Mouse (Mus musculus): ENCODE measurements at regions not wholly inside any gene's neighbourhood (a gene's known extent, or its start where the extent isn't known, plus 50 kb on each side); places are given as distances from the start of the nearest gene placed in this dataset.

DNA sequence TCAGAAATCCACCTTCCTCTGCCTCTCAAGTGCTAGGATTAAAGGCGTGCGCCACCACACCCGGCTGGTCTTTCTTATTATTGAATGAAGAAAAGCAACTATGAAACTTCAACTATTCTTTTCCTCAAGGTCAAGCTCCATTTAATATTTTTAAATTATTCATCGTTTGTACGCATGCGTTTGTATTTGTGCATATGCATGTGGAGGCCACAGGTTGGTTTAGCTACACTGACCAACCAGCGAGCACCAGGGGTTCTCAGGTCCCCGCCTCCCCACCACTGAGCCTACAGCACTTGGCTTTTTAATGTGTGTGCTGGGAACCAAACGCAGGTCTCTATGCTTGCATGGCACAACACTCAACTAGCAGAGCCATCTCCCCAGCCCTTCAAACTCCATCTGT lies 51.0 kb upstream of the Tmem252 start:
- in situ Hi-C loops (cut with MseI, MboI), result loop anchor here (10.0 to 25.0 kb wide), 2 partner anchors 262 to 310 kb away; no protein-coding TSS in a partner anchor

DNA sequence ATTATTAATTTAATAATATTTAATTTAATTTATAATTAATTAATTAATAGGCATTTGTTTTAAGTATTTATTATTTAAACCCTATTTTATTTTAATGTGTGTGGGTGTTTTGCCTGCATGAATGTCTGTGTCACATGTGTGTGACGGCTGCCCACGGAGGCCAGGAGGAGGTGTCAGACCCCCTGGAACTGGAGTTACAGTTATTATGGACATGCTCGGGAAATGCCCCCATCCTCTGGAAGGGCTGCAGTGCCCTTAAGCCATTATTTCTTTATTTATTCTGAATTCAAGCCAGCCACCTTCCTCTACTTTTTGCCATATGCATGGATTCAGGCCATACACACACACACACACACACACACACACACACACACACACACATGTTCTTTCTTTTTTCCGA lies 51.5 kb upstream of the Tmem252 start:
- in situ Hi-C loops (cut with MseI, MboI), result loop anchor here (10.0 to 25.0 kb wide), 2 partner anchors 262 to 310 kb away; no protein-coding TSS in a partner anchor

DNA sequence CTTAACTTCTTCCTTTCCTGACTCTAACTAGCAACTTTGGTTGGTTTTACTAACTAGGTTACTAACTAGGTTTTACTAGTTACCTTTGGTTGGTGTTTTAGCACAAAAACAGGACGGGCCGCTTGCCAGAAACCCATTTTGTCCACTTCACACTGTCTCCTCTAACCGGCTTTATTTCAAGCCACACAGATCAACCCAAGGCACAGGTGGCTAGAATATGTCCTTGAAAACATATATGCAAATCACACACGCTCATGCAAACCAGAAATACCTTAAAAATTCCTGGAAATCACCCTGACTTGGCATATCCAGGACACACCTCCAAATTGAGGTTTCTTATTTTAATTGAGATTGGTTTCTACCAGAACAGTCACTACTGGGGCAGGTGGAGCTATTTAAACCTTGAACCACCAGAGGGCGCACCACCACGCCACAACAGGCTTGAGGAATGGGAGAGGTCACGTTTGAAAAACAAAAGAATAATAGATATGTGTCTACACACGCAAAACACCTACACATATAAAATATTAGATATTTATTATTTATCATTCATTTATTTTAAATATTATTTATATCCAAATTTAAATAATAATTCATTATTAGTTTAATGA lies 52.1 kb upstream of the Tmem252 start:
- in situ Hi-C loops (cut with MseI, MboI), result loop anchor here (10.0 to 25.0 kb wide), 2 partner anchors 263 to 309 kb away; no protein-coding TSS in a partner anchor

DNA sequence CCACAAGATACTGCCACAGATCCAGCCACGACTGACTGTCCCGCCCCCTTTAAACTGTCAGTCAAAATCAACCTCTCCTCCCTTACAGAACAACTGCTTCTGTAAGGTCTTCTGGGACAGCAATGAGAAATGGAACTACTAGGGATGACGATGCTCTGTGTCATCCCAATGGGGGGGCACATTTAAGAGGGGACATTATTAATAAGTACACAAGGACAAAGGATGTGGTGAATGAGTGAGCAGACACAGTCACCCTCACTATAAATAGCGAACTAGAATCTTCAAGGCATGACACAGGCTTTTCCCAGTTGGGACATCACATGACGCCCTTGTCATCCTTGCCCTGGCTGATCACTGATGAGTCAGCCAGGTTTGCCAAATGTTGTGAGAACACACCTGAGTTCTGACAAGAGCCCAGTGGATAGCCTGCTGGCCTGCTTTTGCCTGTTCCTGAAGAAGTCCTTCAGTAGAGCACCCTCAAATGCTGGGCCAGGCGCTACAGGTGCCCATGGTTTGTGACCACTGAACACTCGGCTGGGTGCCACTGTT lies 58.0 kb upstream of the Tmem252 start:
- in situ Hi-C loops (cut with MseI, MboI), result loop anchor here (10.0 to 25.0 kb wide), 2 partner anchors 249 to 304 kb away; partner anchors contain the start of gene Pgm5 (in 1 of the 2)

DNA sequence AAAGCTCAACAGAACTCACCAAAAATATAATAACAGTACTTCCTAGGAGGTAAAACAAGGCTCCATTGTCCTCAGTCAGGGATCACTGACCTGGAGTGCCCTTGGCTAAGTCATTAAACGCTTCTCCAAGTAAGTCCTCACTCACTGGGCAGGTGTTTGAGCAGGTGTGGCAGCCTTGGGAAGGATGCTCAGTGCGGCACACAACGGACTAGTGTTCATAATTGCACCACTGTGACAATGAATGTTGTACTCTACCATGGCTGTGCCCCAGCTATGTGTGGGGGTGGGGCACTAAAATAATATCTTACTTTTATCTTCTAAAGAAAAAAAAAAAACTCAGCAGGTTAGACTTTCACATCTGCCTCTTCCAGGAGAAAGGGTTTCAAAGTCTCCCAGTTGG lies 52.2 kb upstream of the Pip5k1b start:
- in situ Hi-C loops (cut with MseI, MboI), result loop anchor here (25.0 kb wide), 1 partner anchor 296 kb away; no protein-coding TSS in a partner anchor

DNA sequence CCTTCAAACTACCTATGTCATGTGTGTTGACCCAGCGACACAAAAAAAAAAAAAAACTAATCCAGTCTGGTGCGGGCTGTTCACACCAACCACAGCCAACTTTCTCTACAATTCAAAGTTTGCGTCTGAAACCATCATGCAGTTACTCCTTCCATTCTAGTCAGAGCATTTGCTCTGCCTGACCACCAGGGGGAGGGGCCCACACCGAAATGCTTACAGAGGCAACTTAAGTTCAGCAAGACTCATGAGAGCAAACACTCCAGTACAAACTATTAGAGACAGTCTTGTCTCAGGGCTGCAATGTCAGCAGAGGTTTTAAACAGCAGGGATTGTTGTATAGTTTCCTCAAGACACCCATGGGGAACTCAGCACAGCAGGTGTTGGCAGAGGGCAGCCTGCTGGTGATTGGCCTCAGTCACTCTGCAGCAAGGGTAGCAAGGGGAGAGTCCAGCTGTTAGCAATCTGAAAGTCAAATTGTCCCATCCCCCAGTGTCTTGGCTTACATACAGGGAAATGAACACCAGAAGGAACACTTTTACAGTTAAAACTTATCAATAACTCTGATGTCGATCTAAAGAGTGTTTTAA lies 50.8 kb upstream of the Pip5k1b start:
- in situ Hi-C loops (cut with MseI, MboI), result loop anchor here (25.0 kb wide), 1 partner anchor 294 kb away; no protein-coding TSS in a partner anchor
